8 mouse cellular contexts compared by ENCODE assay signal in the genomic region with DNA sequence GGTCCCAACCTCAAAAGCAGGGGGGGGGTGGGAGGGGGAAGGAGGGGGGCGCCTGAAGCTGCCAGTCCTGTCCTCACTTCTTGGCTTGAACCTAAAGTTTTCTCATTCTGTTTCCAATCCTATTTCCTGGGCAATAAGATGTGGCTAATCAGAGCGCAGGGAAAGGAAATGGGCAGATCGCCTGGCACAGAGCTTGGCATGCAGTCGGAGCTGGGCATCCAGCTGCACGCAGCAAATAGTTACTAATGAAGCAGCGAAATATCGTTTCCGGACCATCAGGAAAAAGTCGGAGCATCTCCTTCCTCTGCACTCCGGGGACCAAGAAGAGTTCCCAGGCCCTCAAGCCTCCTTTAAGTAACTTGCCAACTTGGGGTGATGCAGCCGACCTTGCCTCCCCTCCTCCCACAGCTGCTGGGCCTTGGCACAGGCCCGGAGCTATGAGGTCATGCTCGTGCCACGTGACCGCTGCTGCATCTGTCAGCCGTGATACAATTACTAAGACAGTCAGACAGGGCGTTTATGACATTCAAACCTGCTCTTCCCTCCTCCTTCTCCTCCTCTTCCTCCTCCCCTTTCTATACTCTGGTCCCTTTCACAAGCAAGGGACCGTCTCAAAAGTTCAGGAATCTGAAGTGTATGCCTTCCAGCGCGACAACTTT. TPM values are rescaled to one million over a fixed set of nuclear protein-coding genes. Genes with fewer than 3 reads are reported as not detected.
A peak's percentile ranks its signal among the peaks of the same experiment; 100 is the strongest.
DNase-seq lines count a peak whose midpoint lies in the region; ATAC-seq and TF ChIP-seq lines count a peak whose summit lies in the region.

No protein-coding gene starts in this region.

- H3K27me3 ChIP-seq in embryonic facial prominence, embryonic 13.5 days = peaks cover 12% of the 10 kb centered on the region; the same call in 1 of the 2 replicates
- H3K27me3 ChIP-seq in heart, embryonic 10.5 days (ENCODE audit: insufficient read depth, poor library complexity, severe bottlenecking) = peaks cover 49% of the 10 kb centered on the region
- peaks cover 29% of the 10 kb centered on the region for H3K27me3 ChIP-seq in limb, embryonic 12.5 days
- no peaks in the 10 kb centered on the region for H3K27me3 ChIP-seq in midbrain, embryonic 14.5 days (ENCODE audit: control insufficient read depth, insufficient read depth, low read length)
- no peaks in the 10 kb centered on the region for H3K27me3 ChIP-seq in spleen, adult 2 months (ENCODE audit: control insufficient read depth, insufficient read depth, low read length)

- H3K4me2 ChIP-seq in embryonic facial prominence, embryonic 13.5 days = peak overlapping the region; percentile 70
- peak overlapping the region; percentile 71 for H3K4me2 ChIP-seq in limb, embryonic 12.5 days
- H3K4me2 ChIP-seq in midbrain, embryonic 14.5 days (ENCODE audit: low read length) = peak overlapping the region; percentile 50

- ATAC-seq in embryonic facial prominence, embryonic 13.5 days (ENCODE audit: insufficient number of reproducible peaks, insufficient read depth, low FRiP score, low TSS enrichment, low read depth) = peak; percentile 56
- ATAC-seq in limb, embryonic 12.5 days (ENCODE audit: insufficient number of reproducible peaks, insufficient read depth, low FRiP score, low TSS enrichment, low read depth) = 0 out of 2 replicates have a peak, but pooled peaks have one; percentile 29
- ATAC-seq in midbrain, embryonic 14.5 days (ENCODE audit: low FRiP score, low TSS enrichment) = peak; percentile 82

- no peak for TF ChIP-seq POLR2A in spleen, adult 2 months (IDR thresholded peaks at IDR 0.05; ENCODE audit: low read depth, low read length)

- peaks cover 17% of the 10 kb centered on the region for H3K4me1 ChIP-seq in embryonic facial prominence, embryonic 13.5 days
- H3K4me1 ChIP-seq in heart, embryonic 10.5 days = peaks cover 15% of the 10 kb centered on the region
- H3K4me1 ChIP-seq in limb, embryonic 12.5 days (replicated peaks) = peaks cover 25% of the 10 kb centered on the region
- peaks cover 12% of the 10 kb centered on the region for H3K4me1 ChIP-seq in midbrain, embryonic 14.5 days (ENCODE audit: control insufficient read depth, insufficient read depth, low read length)
- H3K4me1 ChIP-seq in spleen, adult 2 months (ENCODE audit: control insufficient read depth, insufficient read depth, insufficient read length) = no peaks in the 10 kb centered on the region

- no peak for TF ChIP-seq CTCF in spleen, adult 2 months (IDR thresholded peaks at IDR 0.05; ENCODE audit: extremely low read depth, insufficient read depth, insufficient read length, insufficient replicate concordance)

- no peaks in the 10 kb centered on the region for H3K36me3 ChIP-seq in embryonic facial prominence, embryonic 13.5 days
- no peaks in the 10 kb centered on the region for H3K36me3 ChIP-seq in heart, embryonic 10.5 days
- no peaks in the 10 kb centered on the region for H3K36me3 ChIP-seq in limb, embryonic 12.5 days
- no peaks in the 10 kb centered on the region for H3K36me3 ChIP-seq in midbrain, embryonic 14.5 days (ENCODE audit: control insufficient read depth, insufficient read depth, low read length)
- H3K36me3 ChIP-seq in spleen, adult 2 months (ENCODE audit: control insufficient read depth, insufficient read depth, low read length) = no peaks in the 10 kb centered on the region

- H3K9ac ChIP-seq in embryonic facial prominence, embryonic 13.5 days = peak overlapping the region; percentile 64
- peak overlapping the region; percentile 37; the same call in 1 of the 2 replicates for H3K9ac ChIP-seq in limb, embryonic 12.5 days (replicated peaks)
- H3K9ac ChIP-seq in midbrain, embryonic 14.5 days (replicated peaks; ENCODE audit: low read length) = no peak overlapping the region; the same call in 1 of the 2 replicates

- H3K4me3 ChIP-seq in embryonic facial prominence, embryonic 13.5 days = peak overlapping the region; percentile 48
- peak overlapping the region; percentile 57 for H3K4me3 ChIP-seq in heart, embryonic 10.5 days
- peak overlapping the region; percentile 43 for H3K4me3 ChIP-seq in limb, embryonic 12.5 days (replicated peaks)
- peak overlapping the region; percentile 25 for H3K4me3 ChIP-seq in midbrain, embryonic 14.5 days (replicated peaks; ENCODE audit: low read depth, low read length)
- H3K4me3 ChIP-seq in spleen, adult 2 months (ENCODE audit: extremely low read depth, insufficient read depth, insufficient read length) = no peak overlapping the region; the same call in 1 of the 2 replicates

- WGBS in embryonic facial prominence, embryonic 13.5 days = 2% methylated on average over 20 of the region's 20 CpGs
- WGBS in heart, embryonic 10.5 days = 7% methylated on average over 20 of the region's 20 CpGs
- 3% methylated on average over 20 of the region's 20 CpGs for WGBS in limb, embryonic 12.5 days
- WGBS in midbrain, embryonic 14.5 days = 2% methylated on average over 20 of the region's 20 CpGs
- 9% methylated on average over 20 of the region's 20 CpGs for WGBS in spleen, adult 2 months

- DNase-seq in spleen, adult 18-20 months = peak; percentile 41 to 50
- no peak for DNase-seq in spleen, adult 12 weeks (ENCODE audit: low spot score)
- peak; percentile 88 for DNase-seq in heart, embryonic 10.5 days (ENCODE audit: low spot score)
- peak; percentile 81 for DNase-seq in kidney, adult 9 months
- peak; percentile 85 for DNase-seq in midbrain, embryonic 14.5 days
- DNase-seq in spleen, adult 2 months (ENCODE audit: low read depth in 1 of 2, low spot score in 2 of 2) = peak; percentile 14 to 46

- peak overlapping the region; percentile 57; the same call in 1 of the 2 replicates for H3K27ac ChIP-seq in embryonic facial prominence, embryonic 13.5 days
- peak overlapping the region; percentile 65 for H3K27ac ChIP-seq in heart, embryonic 10.5 days
- H3K27ac ChIP-seq in limb, embryonic 12.5 days = no peak overlapping the region
- no peak overlapping the region for H3K27ac ChIP-seq in midbrain, embryonic 14.5 days (replicated peaks; ENCODE audit: low read depth, low read length)
- no peak overlapping the region for H3K27ac ChIP-seq in spleen, adult 2 months (ENCODE audit: insufficient read depth, low read length)

- H3K9me3 ChIP-seq in embryonic facial prominence, embryonic 13.5 days = no peaks in the 10 kb centered on the region
- H3K9me3 ChIP-seq in heart, embryonic 10.5 days = no peaks in the 10 kb centered on the region
- no peaks in the 10 kb centered on the region for H3K9me3 ChIP-seq in limb, embryonic 12.5 days
- H3K9me3 ChIP-seq in midbrain, embryonic 14.5 days (ENCODE audit: control insufficient read depth, low read length) = no peaks in the 10 kb centered on the region

RNA-seq across cellular contexts. Expression of gene Atp6v1e2, which starts 10.1 kb away (rescaled TPM):
- not detected in 2 replicates for polyA plus RNA-seq in embryonic facial prominence, embryonic 13.5 days (2015; fragmentation: Nextera tagmentation; extraction: Ambion mirVana)
- polyA plus RNA-seq in heart, embryonic 10.5 days (2016; fragmentation: Nextera tagmentation; extraction: Ambion mirVana) = not detected in 2 replicates
- not detected in 2 replicates for polyA plus RNA-seq in limb, embryonic 12.5 days (2016; fragmentation: Nextera tagmentation; extraction: Ambion mirVana)
- not detected in 2 replicates for polyA plus RNA-seq in midbrain, embryonic 14.5 days (2014; fragmentation: Nextera tagmentation; extraction: Ambion mirVana)
- polyA plus RNA-seq in spleen, adult 2 months (2012; rRNA removed) = not detected in 2 replicates

RNA-seq across cellular contexts. Expression of gene Tmem247, which starts 20.5 kb away (rescaled TPM):
- polyA plus RNA-seq in embryonic facial prominence, embryonic 13.5 days (2015; fragmentation: Nextera tagmentation; extraction: Ambion mirVana) = not detected in 2 replicates
- not detected in 2 replicates for polyA plus RNA-seq in heart, embryonic 10.5 days (2016; fragmentation: Nextera tagmentation; extraction: Ambion mirVana)
- not detected in 2 replicates for polyA plus RNA-seq in limb, embryonic 12.5 days (2016; fragmentation: Nextera tagmentation; extraction: Ambion mirVana)
- not detected in 2 replicates for polyA plus RNA-seq in midbrain, embryonic 14.5 days (2014; fragmentation: Nextera tagmentation; extraction: Ambion mirVana)
- not detected in 2 replicates for polyA plus RNA-seq in spleen, adult 2 months (2012; rRNA removed)

RNA-seq across cellular contexts. Expression of gene Rhoq, which starts 25.3 kb away (rescaled TPM):
- polyA plus RNA-seq in embryonic facial prominence, embryonic 13.5 days (2015; fragmentation: Nextera tagmentation; extraction: Ambion mirVana) = 18.2 and 22.5 TPM in 2 replicates
- 15.5 and 15.9 TPM in 2 replicates for polyA plus RNA-seq in heart, embryonic 10.5 days (2016; fragmentation: Nextera tagmentation; extraction: Ambion mirVana)
- polyA plus RNA-seq in limb, embryonic 12.5 days (2016; fragmentation: Nextera tagmentation; extraction: Ambion mirVana) = 23.8 and 24.1 TPM in 2 replicates
- 7.4 and 9.6 TPM in 2 replicates for polyA plus RNA-seq in midbrain, embryonic 14.5 days (2014; fragmentation: Nextera tagmentation; extraction: Ambion mirVana)
- polyA plus RNA-seq in spleen, adult 2 months (2012; rRNA removed) = 18.7 and 22.8 TPM in 2 replicates

Comparison
In these comparisons a context has a peak if more than half of its experiments do, and no peak if none do; other contexts are left out.
1. ATAC-seq: peak in every context shown above with its lines; median percentile 82 in midbrain, embryonic 14.5 days; 56 in embryonic facial prominence, embryonic 13.5 days; 29 in limb, embryonic 12.5 days.
2. H3K27ac ChIP-seq: peak in embryonic facial prominence, embryonic 13.5 days (single experiment) and heart, embryonic 10.5 days (single experiment); none in limb, embryonic 12.5 days (single experiment), midbrain, embryonic 14.5 days (single experiment) and spleen, adult 2 months (single experiment).
3. Peak in every context shown above with its lines, with median percentiles within 50 percentile points of each other: H3K4me2 ChIP-seq.